Mouse (Mus musculus): ENCODE data around the gene Mterf1a. TPM values are rescaled to one million over a fixed set of nuclear protein-coding genes. Genes with fewer than 3 reads are reported as not detected.

Mterf1a gene
- polyA plus RNA-seq, 1 experiment = 7.2 TPM

Other genes starting within 250 kb of the Mterf1a start
- gene Tmbim7, start 242.8 kb downstream of the Mterf1a start, polyA plus RNA-seq (2012; rRNA removed) = not detected in 2 replicates
- gene Gatad1, start 236.7 kb downstream of the Mterf1a start, polyA plus RNA-seq (2012; rRNA removed) = 56.7 and 73.8 TPM in 2 replicates
- 10.8 and 13.1 TPM in 2 replicates for gene Ankib1, start 91.0 kb downstream of the Mterf1a start, polyA plus RNA-seq (2012; rRNA removed)
- 33.5 and 39.4 TPM in 2 replicates for gene Krit1, start 90.7 kb downstream of the Mterf1a start, polyA plus RNA-seq (2012; rRNA removed)
- not detected in 2 replicates for gene Lrrd1, start 48.8 kb downstream of the Mterf1a start, polyA plus RNA-seq (2012; rRNA removed)
- 28.4 and 29.4 TPM in 2 replicates for gene Akap9, start 34.1 kb upstream of the Mterf1a start, polyA plus RNA-seq (2012; rRNA removed)
- 15.3 and 19.2 TPM in 2 replicates for gene Cyp51, start 210.8 kb upstream of the Mterf1a start, polyA plus RNA-seq (2012; rRNA removed)